ENCODE assay signal across 10 mouse cellular contexts in genomic region chr6:124480295-124480694, GRCm38 (mm10). TPM values are rescaled to one million over a fixed set of nuclear protein-coding genes. Genes with fewer than 3 reads are reported as not detected.
A peak's percentile ranks its signal among the peaks of the same experiment; 100 is the strongest.
DNase-seq lines count a peak whose midpoint lies in the region; TF ChIP-seq lines count a peak whose summit lies in the region.
"Had no signal": no experiment of that assay in that cellular context is flagged by ENCODE, and none has a peak within 500 bp of the region (broad histone marks: within the 10 kb centered on the region; RNA-seq: fewer than 3 reads in every experiment).

No protein-coding gene starts in this region.

- intact Hi-C loops in left cerebral cortex, adult 2 months (cut with DNase I) = loop anchor here (2.0 kb wide), 1 partner anchor 63 kb away; the partner anchor contains the start of gene C1s1

- peak; percentile 83 for TF ChIP-seq CTCF in left cerebral cortex, adult 2 months (IDR thresholded peaks at IDR 0.05)

- H3K27ac ChIP-seq in left cerebral cortex, adult 2 months = no peak overlapping the region
- H3K27ac ChIP-seq: lung, embryonic 15.5 days had no signal

- H3K4me3 ChIP-seq in left cerebral cortex, adult 2 months = no peak overlapping the region
- H3K4me3 ChIP-seq: erythroblast, embryonic 14.5 days; lung, embryonic 15.5 days had no signal

- DNase-seq in cerebellum, adult 18-20 months = peak; percentile 35 to 44
- DNase-seq in cerebellum, adult 11 months = no peak
- DNase-seq in left cerebral cortex, adult 2 months (ENCODE audit: extremely low spot score in 1 of 2, low spot score in 2 of 2) = no peak
- DNase-seq in left cerebral cortex, adult 11 months (ENCODE audit: low spot score) = no peak
- DNase-seq in NIH3T3 (ENCODE audit: low read depth) = peak; percentile 79
- peak; percentile 71 for DNase-seq in lung, postnatal 36 days
- DNase-seq in frontal cortex, postnatal 36 days (ENCODE audit: low spot score in 2 of 2) = no peak
- DNase-seq in layer of hippocampus, adult 8-10 months (ENCODE audit: low spot score in 2 of 2) = no peak

RNA-seq across cellular contexts. Expression of gene C1rl, which starts 12.6 kb away (rescaled TPM):
- under 1 TPM; 0.25 to 0.37 TPM for total RNA-seq in left cerebral cortex, adult 2 months (2021)
- total RNA-seq in layer of hippocampus, adult 8-10 months (2022) = under 1 TPM; 0.39 to 0.67 (median 0.60) TPM

RNA-seq across cellular contexts. Expression of gene Clstn3, which starts 15.7 kb away (rescaled TPM):
- total RNA-seq in left cerebral cortex, adult 2 months (2021) = 100 to 1,000 TPM; 393 to 399 TPM
- 100 to 1,000 TPM; 249 to 296 (median 280) TPM for total RNA-seq in layer of hippocampus, adult 8-10 months (2022)

RNA-seq across cellular contexts. Expression of gene C1ra, which starts 31.9 kb away (rescaled TPM):
- 1 to 10 TPM; 1.5 to 1.8 TPM for total RNA-seq in left cerebral cortex, adult 2 months (2021)
- 1 to 10 TPM in 3 of 4 experiments, under 1 TPM in 1; 0.89 to 1.9 (median 1.3) TPM for total RNA-seq in layer of hippocampus, adult 8-10 months (2022)

Comparison
In these comparisons a context has a peak if more than half of its experiments do, and no peak if none do; other contexts are left out.
1. DNase-seq: peak in cerebellum, adult 18-20 months (2 of 2), NIH3T3 (single experiment) and lung, postnatal 36 days (single experiment); none in cerebellum, adult 11 months (single experiment), left cerebral cortex, adult 2 months (0 of 2), left cerebral cortex, adult 11 months (single experiment), frontal cortex, postnatal 36 days (0 of 2) and layer of hippocampus, adult 8-10 months (0 of 2).